Mouse (Mus musculus) brain, embryonic 14.5 days (tissue): Measurements from ENCODE around the gene Gpatch8.

Source experiments
- CTCF ChIP-seq: fragments of 200-500 bp; IDR thresholded peaks from 2 replicates; pipeline ENCODE4 v1.5.1; 2012; ENCODE audit warnings: inconsistent platforms, mild to moderate bottlenecking, moderate library complexity, borderline replicate concordance; ENCODE audit not compliant: insufficient read depth, insufficient read length; ENCODE audit errors: extremely low read depth
- POLR2A ChIP-seq: fragments of 200-500 bp; IDR thresholded peaks from 2 replicates; pipeline ENCODE4 v1.6.1; 2012; ENCODE audit warnings: mild to moderate bottlenecking, inconsistent platforms, borderline replicate concordance; ENCODE audit not compliant: poor library complexity, insufficient read depth, insufficient read length, severe bottlenecking; ENCODE audit errors: extremely low read depth

DNA sequence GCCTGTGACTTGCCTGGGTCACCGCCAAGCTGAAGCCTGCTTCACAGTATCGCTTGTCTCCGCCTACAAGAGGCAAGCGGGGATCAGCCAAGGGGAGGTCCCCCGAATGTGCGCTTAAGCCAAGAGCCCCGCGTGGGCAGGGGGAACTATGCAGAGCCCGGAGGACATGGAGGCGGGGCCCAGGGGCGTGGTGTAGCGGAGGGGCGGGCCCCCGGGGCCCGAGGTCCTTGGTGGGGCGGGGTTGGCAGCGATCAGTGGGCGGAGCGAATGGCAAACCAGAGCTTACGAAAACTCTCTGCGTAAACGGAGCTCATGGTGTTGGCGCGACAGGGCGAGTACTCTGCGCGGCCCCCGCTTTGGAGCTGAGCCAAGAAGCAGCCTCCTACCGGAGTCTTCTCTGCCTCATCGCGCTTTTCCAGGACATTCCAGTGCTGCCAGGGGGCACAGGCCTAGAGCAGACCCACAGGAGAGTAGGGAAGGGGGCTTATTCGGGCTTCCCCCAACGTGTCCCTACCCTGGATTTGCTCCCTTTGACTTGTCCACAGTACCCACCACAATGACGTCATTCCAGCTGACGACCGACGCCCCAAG lies 89.1 kb downstream of the Gpatch8 start:
- TF ChIP-seq CTCF (no peak), POLR2A (no peak)
